Mouse (Mus musculus) lung, adult 2 months (tissue): ENCODE measurements around the gene Il17c.

Experiments
- CTCF ChIP-seq: fragments of 200-500 bp; IDR thresholded peaks from 2 replicates; pipeline ENCODE4 v1.5.1; 2011; ENCODE audit warnings: mild to moderate bottlenecking, low read length, control low read depth; ENCODE audit not compliant: insufficient read depth
- POLR2A ChIP-seq: fragments of 200-500 bp; IDR thresholded peaks from 2 replicates; pipeline ENCODE4 v1.6.1; 2011; ENCODE audit warnings: low read depth, mild to moderate bottlenecking, control low read depth, low read length, borderline replicate concordance; ENCODE audit errors: extremely low read depth

- TF ChIP-seq POLR2A, result no peak
- no peak for TF ChIP-seq CTCF
These were observed 31.1 kb upstream of the Il17c start for GRCm38 (mm10) chr8:122390758-122391157.
